In genomic region chr5:74092833-74093555, GRCm38 (mm10) we compare ENCODE assay signal across 8 mouse cellular contexts. TPM values are rescaled to one million over a fixed set of nuclear protein-coding genes. Genes with fewer than 3 reads are reported as not detected.
DNase-seq lines count a peak whose midpoint lies in the region; ATAC-seq lines count a peak whose summit lies in the region.

No protein-coding gene starts in this region.

- H3K36me3 ChIP-seq in heart, embryonic 10.5 days = peaks cover 42% of the 10 kb centered on the region
- peaks cover 35% of the 10 kb centered on the region for H3K36me3 ChIP-seq in kidney, embryonic 15.5 days

- no peaks in the 10 kb centered on the region for H3K27me3 ChIP-seq in heart, embryonic 10.5 days (ENCODE audit: insufficient read depth, poor library complexity, severe bottlenecking)
- no peaks in the 10 kb centered on the region for H3K27me3 ChIP-seq in kidney, embryonic 15.5 days

- DNase-seq in B cell, adult 2 months = peak; percentile 85 to 88
- peak; percentile 100 for DNase-seq in brain, adult 2 months (ENCODE audit: low read depth, low spot score)
- DNase-seq in heart, embryonic 10.5 days (ENCODE audit: low spot score) = peak; percentile 98
- peak; percentile 96 for DNase-seq in liver
- DNase-seq in spleen, postnatal 4 days (ENCODE audit: low spot score in 2 of 2) = peak; percentile 92 to 93

- H3K9me3 ChIP-seq in heart, embryonic 10.5 days = no peaks in the 10 kb centered on the region
- no peaks in the 10 kb centered on the region for H3K9me3 ChIP-seq in kidney, embryonic 15.5 days (replicated peaks)

- peaks cover 9% of the 10 kb centered on the region; the same call in 1 of the 2 replicates for H3K4me1 ChIP-seq in heart, embryonic 10.5 days
- peaks cover 18% of the 10 kb centered on the region for H3K4me1 ChIP-seq in kidney, embryonic 15.5 days

- peak overlapping the region; percentile 99 for H3K27ac ChIP-seq in heart, embryonic 10.5 days
- peak overlapping the region; percentile 91 for H3K27ac ChIP-seq in kidney, embryonic 15.5 days

- peak; percentile 100 for ATAC-seq in erythroblast, adult 5-6 weeks (replicated peaks; ENCODE audit: low FRiP score, poor library complexity, severe bottlenecking)
- peak; percentile 98 for ATAC-seq in kidney, embryonic 15.5 days (replicated peaks; ENCODE audit: low FRiP score)
- ATAC-seq in monocyte, adult 5-6 weeks (replicated peaks; ENCODE audit: insufficient number of reproducible peaks, low FRiP score, low TSS enrichment, poor library complexity, severe bottlenecking) = peak; percentile 100

- H3K4me2 ChIP-seq in kidney, embryonic 15.5 days = peak overlapping the region; percentile 62

- 1% methylated on average over 57 of the region's 57 CpGs for WGBS in heart, embryonic 10.5 days
- under 1% methylated on average over 57 of the region's 57 CpGs for WGBS in kidney, embryonic 15.5 days

- peak overlapping the region; percentile 95 for H3K4me3 ChIP-seq in heart, embryonic 10.5 days
- peak overlapping the region; percentile 91 for H3K4me3 ChIP-seq in kidney, embryonic 15.5 days (replicated peaks)

- peak overlapping the region; percentile 97 for H3K9ac ChIP-seq in kidney, embryonic 15.5 days

RNA-seq across cellular contexts. Expression of gene Usp46, which starts 24.8 kb away (rescaled TPM):
- total RNA-seq in erythroblast, adult 5-6 weeks (2015; ENCODE audit: low replicate concordance) = 91.5 and 96.6 TPM in 2 replicates
- 81.3 and 85.3 TPM in 2 replicates for total RNA-seq in erythroblast, adult 5-6 weeks (2017; ENCODE audit: low replicate concordance)
- 31.0 and 34.7 TPM in 2 replicates for polyA plus RNA-seq in heart, embryonic 10.5 days (2016; fragmentation: Nextera tagmentation; extraction: Ambion mirVana)
- polyA plus RNA-seq in kidney, embryonic 15.5 days (2015; fragmentation: Nextera tagmentation; extraction: Ambion mirVana) = 28.4 and 29.4 TPM in 2 replicates
- total RNA-seq in monocyte, adult 5-6 weeks (2017) = 1.8 to 10.5 TPM (median 5.8 TPM) in 3 replicates

Comparison
In these comparisons a context has a peak if more than half of its experiments do, and no peak if none do; other contexts are left out.
1. Peak in every context shown above with its lines: DNase-seq, ATAC-seq, H3K4me3 ChIP-seq and H3K27ac ChIP-seq.